Mouse (Mus musculus) ES-Bruce4 (cell line): Measurements from ENCODE around the gene Lrp6.

ENCODE experiments used
- CTCF ChIP-seq: IDR thresholded peaks from one replicate; pipeline ENCODE4 v1.8.1; 2011; ENCODE audit warnings: low read depth, low read length
- POLR2A ChIP-seq: IDR thresholded peaks from one replicate; pipeline ENCODE4 v1.8.1; 2011; ENCODE audit warnings: low read length; ENCODE audit not compliant: insufficient read depth

- TF ChIP-seq CTCF (no peak), POLR2A (no peak)
These were observed 97.5 kb downstream of the Lrp6 start for GRCm38 (mm10) chr6:134469297-134469696.
